Mouse (Mus musculus): ENCODE measurements around the gene Ttyh2. TPM values are rescaled to one million over a fixed set of nuclear protein-coding genes. Genes with fewer than 3 reads are reported as not detected.
A peak's percentile ranks its signal among the peaks of the same experiment; 100 is the strongest.

The Ttyh2 gene
- polyA plus RNA-seq, 1 experiment, result 33.1 TPM

GRCm38 (mm10) chr11:114655350-114656008 lies 19.8 kb upstream of the Ttyh2 start:
- Histone ChIP-seq H3K4me1 (ENCODE audit: control insufficient read depth, insufficient read depth, low read length) (no peaks in the 10 kb centered on the region), H3K4me3 (ENCODE audit: insufficient read depth, low read length) (no peak overlapping the region), H3K27ac (ENCODE audit: insufficient read depth, low read length) (no peak overlapping the region)
- TF ChIP-seq CTCF (IDR thresholded peaks at IDR 0.05; ENCODE audit: extremely low read depth, insufficient read depth, low read length) (no peak), POLR2A (IDR thresholded peaks at IDR 0.05; ENCODE audit: extremely low read depth, insufficient read depth, low read length) (no peak)

GRCm38 (mm10) chr11:114656994-114657644 lies 18.1 kb upstream of the Ttyh2 start:
- no peak overlapping the region for H3K27ac ChIP-seq (ENCODE audit: insufficient read depth, low read length)
- no peak overlapping the region for H3K4me3 ChIP-seq (ENCODE audit: insufficient read depth, low read length)
- TF ChIP-seq POLR2A (IDR thresholded peaks at IDR 0.05; ENCODE audit: extremely low read depth, insufficient read depth, low read length) (no peak), CTCF (IDR thresholded peaks at IDR 0.05; ENCODE audit: extremely low read depth, insufficient read depth, low read length) (no peak)
- H3K4me1 ChIP-seq (ENCODE audit: control insufficient read depth, insufficient read depth, low read length), result no peaks in the 10 kb centered on the region

- H3K4me3 ChIP-seq (ENCODE audit: insufficient read depth, low read length), result no peak overlapping the region
- no peak overlapping the region for H3K27ac ChIP-seq (ENCODE audit: insufficient read depth, low read length)
- H3K4me1 ChIP-seq (ENCODE audit: control insufficient read depth, insufficient read depth, low read length), result no peaks in the 10 kb centered on the region
- TF ChIP-seq POLR2A (IDR thresholded peaks at IDR 0.05; ENCODE audit: extremely low read depth, insufficient read depth, low read length) (no peak), CTCF (IDR thresholded peaks at IDR 0.05; ENCODE audit: extremely low read depth, insufficient read depth, low read length) (peak; percentile 67)
These were observed 17.5 kb upstream of the Ttyh2 start for GRCm38 (mm10) chr11:114657737-114658136.

- H3K4me3 ChIP-seq (ENCODE audit: insufficient read depth, low read length), result no peak overlapping the region
- no peak overlapping the region for H3K27ac ChIP-seq (ENCODE audit: insufficient read depth, low read length)
- H3K4me1 ChIP-seq (ENCODE audit: control insufficient read depth, insufficient read depth, low read length), result no peaks in the 10 kb centered on the region
- TF ChIP-seq CTCF (IDR thresholded peaks at IDR 0.05; ENCODE audit: extremely low read depth, insufficient read depth, low read length) (no peak), POLR2A (IDR thresholded peaks at IDR 0.05; ENCODE audit: extremely low read depth, insufficient read depth, low read length) (no peak)
These were observed 13.1 kb upstream of the Ttyh2 start for GRCm38 (mm10) chr11:114662161-114662560.

GRCm38 (mm10) chr11:114662746-114663362 lies 12.4 kb upstream of the Ttyh2 start:
- H3K27ac ChIP-seq (ENCODE audit: insufficient read depth, low read length), result no peak overlapping the region
- H3K4me1 ChIP-seq (ENCODE audit: control insufficient read depth, insufficient read depth, low read length), result no peaks in the 10 kb centered on the region
- no peak for TF ChIP-seq POLR2A (IDR thresholded peaks at IDR 0.05; ENCODE audit: extremely low read depth, insufficient read depth, low read length)
- peak; percentile 80 for TF ChIP-seq CTCF (IDR thresholded peaks at IDR 0.05; ENCODE audit: extremely low read depth, insufficient read depth, low read length)
- H3K4me3 ChIP-seq (ENCODE audit: insufficient read depth, low read length), result no peak overlapping the region

- Histone ChIP-seq H3K4me3 (ENCODE audit: insufficient read depth, low read length) (no peak overlapping the region), H3K4me1 (ENCODE audit: control insufficient read depth, insufficient read depth, low read length) (no peaks in the 10 kb centered on the region), H3K27ac (ENCODE audit: insufficient read depth, low read length) (no peak overlapping the region)
- TF ChIP-seq CTCF (IDR thresholded peaks at IDR 0.05; ENCODE audit: extremely low read depth, insufficient read depth, low read length) (no peak), POLR2A (IDR thresholded peaks at IDR 0.05; ENCODE audit: extremely low read depth, insufficient read depth, low read length) (no peak)
These were observed 11.1 kb upstream of the Ttyh2 start for GRCm38 (mm10) chr11:114664164-114664563.

GRCm38 (mm10) chr11:114665463-114665862 lies 9.8 kb upstream of the Ttyh2 start:
- TF ChIP-seq POLR2A (IDR thresholded peaks at IDR 0.05; ENCODE audit: extremely low read depth, insufficient read depth, low read length) (no peak), CTCF (IDR thresholded peaks at IDR 0.05; ENCODE audit: extremely low read depth, insufficient read depth, low read length) (no peak)
- Histone ChIP-seq H3K4me3 (ENCODE audit: insufficient read depth, low read length) (no peak overlapping the region), H3K4me1 (ENCODE audit: control insufficient read depth, insufficient read depth, low read length) (no peaks in the 10 kb centered on the region), H3K27ac (ENCODE audit: insufficient read depth, low read length) (no peak overlapping the region)

GRCm38 (mm10) chr11:114666786-114667185 lies 8.4 kb upstream of the Ttyh2 start:
- H3K4me1 ChIP-seq (ENCODE audit: control insufficient read depth, insufficient read depth, low read length), result 0 out of 2 replicates have a peak, but pooled peaks cover 3% of the 10 kb centered on the region
- TF ChIP-seq POLR2A (IDR thresholded peaks at IDR 0.05; ENCODE audit: extremely low read depth, insufficient read depth, low read length) (no peak), CTCF (IDR thresholded peaks at IDR 0.05; ENCODE audit: extremely low read depth, insufficient read depth, low read length) (no peak)
- H3K27ac ChIP-seq (ENCODE audit: insufficient read depth, low read length), result no peak overlapping the region
- no peak overlapping the region for H3K4me3 ChIP-seq (ENCODE audit: insufficient read depth, low read length)

- no peak for TF ChIP-seq POLR2A (IDR thresholded peaks at IDR 0.05; ENCODE audit: extremely low read depth, insufficient read depth, low read length)
- no peak for TF ChIP-seq CTCF (IDR thresholded peaks at IDR 0.05; ENCODE audit: extremely low read depth, insufficient read depth, low read length)
- Histone ChIP-seq H3K4me1 (ENCODE audit: control insufficient read depth, insufficient read depth, low read length) (0 out of 2 replicates have a peak, but pooled peaks cover 3% of the 10 kb centered on the region), H3K4me3 (ENCODE audit: insufficient read depth, low read length) (no peak overlapping the region), H3K27ac (ENCODE audit: insufficient read depth, low read length) (no peak overlapping the region)
These were observed 7.8 kb upstream of the Ttyh2 start for GRCm38 (mm10) chr11:114667236-114667931.
